Mouse (Mus musculus) splenic B cell, adult 2 months (primary cell): ENCODE measurements at regions not wholly inside any gene's neighbourhood (a gene's known extent, or its start where the extent isn't known, plus 50 kb on each side); places are given as distances from the start of the nearest gene placed in this dataset.
A peak's percentile ranks its signal among the peaks of the same experiment; 100 is the strongest.

ENCODE experiments used
- DNase-seq: peaks from one replicate; pipeline ENCODE4 v3.0.0-alpha.2; 2011; ENCODE audit warnings: low read depth, low spot score
- H3K27me3 ChIP-seq: 2 replicates; pipeline ENCODE4 v1.6.1; 2012; ENCODE audit warnings: mild to moderate bottlenecking, low read length, moderate library complexity, mixed read lengths; ENCODE audit not compliant: control insufficient read depth, poor library complexity, insufficient read depth, severe bottlenecking
- H3K36me3 ChIP-seq: 2 replicates; pipeline ENCODE4 v1.6.1; 2012; ENCODE audit warnings: mild to moderate bottlenecking, low read length, moderate library complexity, mixed read lengths; ENCODE audit not compliant: control insufficient read depth, poor library complexity, insufficient read depth, severe bottlenecking

DNA sequence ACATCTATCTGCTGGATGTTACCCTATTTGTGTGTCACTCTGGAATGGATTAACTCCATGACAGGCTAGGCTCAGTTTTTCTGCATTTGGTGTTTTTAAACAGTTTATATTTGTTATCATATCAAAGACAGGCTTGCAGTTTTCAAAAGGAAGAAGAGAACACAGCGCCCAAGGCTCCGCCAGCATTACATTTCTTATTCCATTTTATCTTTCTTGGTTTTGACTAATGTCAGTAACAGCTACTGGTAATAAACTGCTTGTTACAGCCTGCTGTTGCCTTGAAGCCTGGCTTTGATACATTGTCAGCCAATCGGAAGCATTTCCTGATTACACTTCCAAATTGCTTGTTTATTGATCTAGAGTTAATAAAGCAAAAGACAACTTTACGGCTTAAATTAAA is 219.4 kb upstream of the Mdfic start:
- H3K27me3 ChIP-seq: no peaks in the 10 kb centered on the region
- no peak for DNase-seq
- H3K36me3 ChIP-seq: no peaks in the 10 kb centered on the region

DNA sequence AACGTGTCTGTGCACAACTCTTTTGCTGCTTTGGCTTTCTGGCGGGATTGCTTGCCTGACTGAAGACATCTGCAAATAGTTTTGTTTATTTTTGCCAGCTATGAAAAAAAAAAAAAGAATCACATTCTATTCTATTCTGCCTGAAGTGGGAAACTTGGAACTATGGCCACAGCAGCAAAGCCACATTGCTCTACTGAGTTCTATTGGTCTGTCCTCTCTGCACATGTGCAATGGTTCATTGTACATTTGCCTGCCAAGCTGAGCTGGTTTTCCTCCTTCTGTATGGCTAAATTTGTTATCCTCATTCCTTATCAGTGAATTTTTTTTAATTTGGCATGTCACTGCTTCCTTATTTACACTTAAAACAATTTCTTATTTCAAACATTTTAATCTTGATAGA is 211.1 kb upstream of the Mdfic start:
- no peak for DNase-seq
- H3K27me3 ChIP-seq: no peaks in the 10 kb centered on the region
- no peaks in the 10 kb centered on the region for H3K36me3 ChIP-seq

DNA sequence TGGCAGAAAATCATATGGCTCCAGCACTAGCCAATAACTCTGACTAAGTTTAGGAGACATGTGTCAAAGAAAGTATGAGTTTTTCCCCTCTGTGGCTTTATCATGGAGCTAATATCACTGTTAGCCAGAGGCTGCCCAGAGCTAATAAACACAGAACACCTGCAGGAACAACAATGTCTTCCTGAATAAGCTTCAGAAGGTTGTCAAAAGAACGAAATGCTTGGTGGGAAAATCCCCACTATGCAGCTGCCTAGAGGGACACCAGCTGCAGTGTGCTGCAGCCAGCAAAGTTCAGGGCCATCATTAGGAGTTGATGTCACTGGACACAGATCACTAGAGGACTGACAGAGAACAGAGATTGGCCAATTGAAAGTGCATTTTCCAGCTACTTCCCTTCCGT is 183.2 kb upstream of the Mdfic start:
- Histone ChIP-seq H3K27me3 (no peaks in the 10 kb centered on the region), H3K36me3 (no peaks in the 10 kb centered on the region)
- DNase-seq: no peak

DNA sequence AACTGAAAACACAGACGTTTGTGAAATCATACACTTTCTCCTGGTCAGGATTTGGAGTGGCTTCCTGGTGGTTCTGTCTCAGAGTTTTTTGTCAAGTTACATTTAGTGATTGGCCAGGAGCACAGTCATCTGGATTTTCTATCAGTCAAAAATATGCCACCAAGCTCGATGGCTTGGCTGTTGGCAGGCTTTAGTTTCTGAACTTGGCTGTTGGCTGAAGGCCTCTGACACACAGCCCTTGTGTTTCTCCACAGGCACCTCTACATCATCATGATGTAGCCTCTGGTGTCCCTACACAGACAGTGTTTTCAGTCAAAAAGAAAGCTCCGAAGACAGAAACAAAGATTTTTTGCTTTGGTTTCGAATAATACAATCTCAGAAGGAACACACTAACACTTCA is 178.5 kb upstream of the Mdfic start:
- DNase-seq: no peak
- no peaks in the 10 kb centered on the region for H3K27me3 ChIP-seq
- no peaks in the 10 kb centered on the region for H3K36me3 ChIP-seq

DNA sequence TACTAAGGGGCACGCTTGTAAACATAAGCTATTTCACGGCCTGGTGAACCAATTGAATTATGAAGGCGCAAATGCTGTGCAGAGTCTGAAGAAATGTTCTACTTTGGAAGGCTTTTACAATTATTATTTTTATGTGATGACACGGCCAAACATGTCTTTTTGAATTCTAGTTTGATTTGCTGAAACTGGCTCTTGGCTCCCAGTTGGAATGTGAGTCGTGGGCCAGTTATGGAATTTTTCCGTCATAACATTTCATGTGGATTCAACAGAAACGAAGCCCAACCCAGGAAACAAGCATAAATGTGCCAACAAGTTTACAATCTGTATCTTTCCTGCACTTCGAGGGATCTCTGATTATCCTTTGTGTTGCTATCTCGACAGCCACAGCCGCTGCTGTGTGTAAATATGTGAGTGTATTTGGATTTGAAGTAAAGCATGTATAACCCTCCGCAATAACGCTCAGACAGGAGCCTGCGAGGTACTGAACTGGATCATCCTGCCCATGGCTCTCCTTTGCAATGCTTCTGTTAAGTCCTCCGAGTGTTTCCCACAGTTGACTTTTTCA is 176.9 kb upstream of the Mdfic start:
- DNase-seq: no peak
- Histone ChIP-seq H3K27me3 (no peaks in the 10 kb centered on the region), H3K36me3 (no peaks in the 10 kb centered on the region)

DNA sequence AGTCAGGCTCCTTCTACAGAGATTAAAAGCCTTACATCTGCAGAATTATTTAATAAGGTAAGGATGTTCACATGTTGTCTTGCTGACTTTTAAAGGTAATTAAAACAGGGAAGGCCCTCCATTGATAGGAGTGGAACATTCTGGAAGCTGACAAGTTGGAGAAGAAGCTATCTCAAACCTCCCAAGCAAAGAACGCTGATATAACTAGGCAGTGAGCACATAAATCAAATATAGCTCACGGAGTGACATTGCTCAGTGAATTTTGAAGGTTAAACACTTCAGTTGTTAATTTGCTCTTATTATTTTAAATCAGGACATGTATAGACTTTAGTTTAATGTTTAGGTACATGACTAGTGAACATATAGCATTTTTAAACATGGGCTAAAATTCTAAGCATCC is 171.6 kb upstream of the Mdfic start:
- Histone ChIP-seq H3K36me3 (no peaks in the 10 kb centered on the region), H3K27me3 (no peaks in the 10 kb centered on the region)
- DNase-seq: no peak

DNA sequence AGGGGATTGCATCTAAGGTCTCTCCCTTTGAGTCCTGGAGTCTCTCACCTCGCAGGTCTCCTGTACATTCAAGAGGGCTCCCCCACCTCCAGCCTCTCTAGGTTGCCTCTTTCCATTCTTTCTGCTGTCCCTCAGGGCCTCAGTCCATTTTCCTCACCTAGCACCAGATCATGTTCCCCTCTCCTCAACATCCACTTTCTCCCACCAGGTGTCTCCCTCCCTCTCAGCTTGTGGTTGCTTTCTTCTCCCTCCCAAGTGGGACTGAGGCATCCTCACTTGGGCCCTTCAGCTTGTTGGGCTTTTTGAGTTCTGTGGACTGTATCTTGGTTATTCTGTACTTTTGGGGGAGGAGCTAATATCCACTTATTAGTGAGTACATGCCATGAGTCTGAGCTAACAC is 127.7 kb upstream of the Mdfic start:
- H3K27me3 ChIP-seq: no peaks in the 10 kb centered on the region
- no peaks in the 10 kb centered on the region for H3K36me3 ChIP-seq
- DNase-seq: peak; percentile 43

DNA sequence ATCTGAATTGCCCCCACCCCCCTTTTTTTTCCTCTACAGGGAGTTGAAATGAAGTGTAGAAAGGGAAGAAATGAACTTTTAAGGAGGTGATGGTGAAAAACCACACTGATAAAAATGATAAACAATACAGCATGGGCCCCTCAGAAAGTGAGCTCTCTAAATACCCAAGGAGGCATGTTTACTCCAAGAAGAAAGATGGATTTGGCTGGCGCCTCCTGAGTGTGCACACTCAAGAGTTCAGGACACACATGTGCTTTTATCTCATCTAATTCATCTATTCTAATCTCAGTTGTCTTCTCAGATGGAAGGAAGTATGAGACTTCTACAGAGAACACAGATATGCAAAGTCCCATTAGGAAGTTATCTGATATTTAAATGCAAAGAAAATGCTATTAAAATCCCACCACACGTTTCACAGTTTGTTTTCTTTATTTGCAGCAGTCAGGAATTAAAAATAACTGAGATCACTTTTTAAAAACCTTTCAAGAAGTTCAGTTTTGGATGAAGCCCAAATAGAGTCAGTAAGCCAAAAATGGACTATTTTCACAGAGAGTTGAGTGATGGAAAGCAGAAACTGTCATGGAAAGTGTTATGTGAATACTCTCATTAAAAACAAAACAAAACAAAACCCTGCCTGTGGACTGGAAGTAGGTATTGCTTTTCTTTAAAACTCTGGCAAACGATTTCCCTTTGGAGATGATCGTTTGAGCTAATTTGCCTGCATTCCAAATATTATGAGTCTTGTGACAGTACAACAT is 123.1 kb upstream of the Mdfic start:
- no peaks in the 10 kb centered on the region for H3K27me3 ChIP-seq
- H3K36me3 ChIP-seq: no peaks in the 10 kb centered on the region
- no peak for DNase-seq

DNA sequence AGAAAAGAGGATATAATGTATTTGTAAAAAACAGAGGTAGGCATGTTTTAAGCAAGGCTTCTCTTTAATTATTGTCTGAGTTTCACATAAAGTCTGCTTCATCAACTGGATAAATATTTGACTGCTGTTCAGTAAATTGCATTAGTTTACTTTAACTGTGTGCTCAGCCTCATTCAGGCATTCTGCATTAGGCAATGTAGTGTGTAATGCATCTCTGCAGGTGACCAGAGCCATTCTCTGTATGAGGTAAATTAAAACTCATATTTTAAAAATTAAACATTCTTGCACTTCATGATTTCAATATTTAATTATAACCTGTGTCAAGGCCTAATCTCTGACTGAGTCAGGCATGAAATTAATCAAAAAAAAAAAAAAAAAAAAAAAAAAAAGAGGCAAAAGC is 110.3 kb upstream of the Mdfic start:
- H3K36me3 ChIP-seq: no peaks in the 10 kb centered on the region
- no peaks in the 10 kb centered on the region for H3K27me3 ChIP-seq
- no peak for DNase-seq

DNA sequence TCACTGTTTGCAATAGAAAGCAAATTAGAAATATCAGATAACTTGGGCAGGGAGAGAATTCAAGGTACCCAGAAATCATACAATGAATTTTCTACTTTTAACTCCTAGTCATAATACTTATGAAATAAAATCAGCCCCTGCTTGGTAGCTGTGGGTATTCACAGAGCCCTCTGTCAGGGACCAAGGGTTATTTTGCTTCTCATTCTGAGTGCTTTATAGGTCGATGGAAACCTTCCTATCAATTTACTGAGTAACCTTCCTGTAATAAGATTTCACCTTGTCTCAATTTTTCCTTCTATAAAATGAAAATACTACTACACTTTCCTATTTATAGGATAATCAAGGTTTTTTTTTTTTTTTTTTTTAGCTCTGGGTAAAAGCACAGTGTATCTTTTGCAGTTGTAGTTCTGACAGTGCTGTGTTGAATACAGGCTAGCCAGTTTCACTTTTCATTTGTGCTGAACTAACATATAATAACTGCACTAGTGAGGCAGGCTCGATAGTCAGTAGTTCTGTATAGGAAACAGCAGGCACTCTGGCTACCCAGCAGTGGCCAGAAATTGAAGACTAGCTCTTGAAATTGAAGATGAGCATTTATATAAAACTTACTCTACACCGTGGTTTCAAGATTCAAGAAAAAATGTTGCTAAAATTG is 94.4 kb upstream of the Mdfic start:
- H3K27me3 ChIP-seq: no peaks in the 10 kb centered on the region
- DNase-seq: peak; percentile 40
- no peaks in the 10 kb centered on the region for H3K36me3 ChIP-seq

DNA sequence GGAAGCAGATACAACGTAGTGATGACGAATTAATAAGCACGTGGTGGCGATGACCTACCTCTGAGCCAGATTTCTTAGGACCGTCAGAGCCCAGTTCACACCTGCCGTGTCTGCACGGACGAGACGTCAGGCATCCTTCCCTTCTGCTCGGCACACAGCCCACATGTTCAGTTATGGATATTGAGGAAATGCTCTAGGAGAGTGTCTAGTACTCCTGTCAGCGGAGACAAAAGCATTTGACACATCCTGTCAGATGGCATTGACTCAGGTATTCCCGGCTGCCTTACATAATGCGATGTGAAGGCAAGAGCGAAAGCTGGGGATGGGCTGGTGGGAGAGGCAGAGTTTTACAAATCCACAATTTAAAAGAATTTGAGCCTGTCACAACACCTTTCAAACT is 81.9 kb upstream of the Mdfic start:
- DNase-seq: no peak
- Histone ChIP-seq H3K36me3 (no peaks in the 10 kb centered on the region), H3K27me3 (no peaks in the 10 kb centered on the region)

DNA sequence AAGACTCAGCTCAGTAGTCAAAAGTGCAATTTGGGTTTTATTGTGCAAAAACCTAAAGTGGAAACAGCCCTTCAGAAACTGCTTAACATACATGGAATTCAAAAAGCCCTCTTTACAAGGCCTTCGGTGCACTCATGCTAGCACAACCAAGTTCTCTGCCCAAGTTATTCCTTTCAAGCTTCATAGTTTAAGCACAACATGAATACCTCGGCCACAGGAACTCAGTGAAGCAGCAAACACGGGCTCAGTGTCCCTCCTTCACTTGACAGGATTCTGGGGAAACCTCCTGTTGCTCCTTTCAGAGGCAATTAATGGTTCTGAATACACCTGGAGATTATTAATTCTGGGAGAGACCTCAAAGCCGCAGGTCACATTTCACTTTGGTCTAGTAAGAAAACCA is 81.1 kb upstream of the Mdfic start:
- DNase-seq: no peak
- no peaks in the 10 kb centered on the region for H3K27me3 ChIP-seq

DNA sequence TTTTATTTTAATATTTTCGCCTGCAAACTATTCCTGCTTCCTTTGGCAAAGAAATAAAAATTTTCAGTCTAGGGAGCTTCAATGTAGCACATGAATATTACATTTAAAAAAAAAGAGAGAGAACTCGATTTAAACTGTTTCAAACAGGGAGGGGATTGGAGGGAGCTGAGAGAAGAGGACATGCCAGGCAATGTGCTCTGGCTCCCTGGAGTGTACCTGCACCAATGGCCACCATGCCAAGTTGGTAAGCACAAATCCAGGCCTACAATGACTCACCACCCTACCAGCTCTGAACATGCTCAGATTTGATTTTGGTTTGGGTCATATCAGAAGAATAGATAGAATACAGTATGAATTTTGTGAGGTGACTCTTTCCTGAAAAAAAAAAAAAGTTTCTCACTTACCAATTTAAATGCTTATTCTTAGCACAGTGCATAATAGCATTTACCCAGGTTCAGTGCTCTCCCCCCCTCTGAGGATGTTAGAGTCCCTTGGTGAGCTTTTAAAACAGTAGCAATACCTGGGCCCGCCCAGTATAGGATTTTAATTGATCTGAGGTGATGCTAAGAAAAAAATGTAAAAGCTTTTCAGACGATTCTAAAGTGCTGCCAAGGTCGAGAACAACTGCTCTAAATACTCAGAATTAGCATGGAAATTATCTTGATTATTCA is 80.5 kb upstream of the Mdfic start:
- DNase-seq: no peak
- H3K36me3 ChIP-seq: no peaks in the 10 kb centered on the region
- H3K27me3 ChIP-seq: no peaks in the 10 kb centered on the region

More for the DNA sequence above, 81.1 kb upstream of the Mdfic start:
- H3K36me3 ChIP-seq: no peaks in the 10 kb centered on the region

DNA sequence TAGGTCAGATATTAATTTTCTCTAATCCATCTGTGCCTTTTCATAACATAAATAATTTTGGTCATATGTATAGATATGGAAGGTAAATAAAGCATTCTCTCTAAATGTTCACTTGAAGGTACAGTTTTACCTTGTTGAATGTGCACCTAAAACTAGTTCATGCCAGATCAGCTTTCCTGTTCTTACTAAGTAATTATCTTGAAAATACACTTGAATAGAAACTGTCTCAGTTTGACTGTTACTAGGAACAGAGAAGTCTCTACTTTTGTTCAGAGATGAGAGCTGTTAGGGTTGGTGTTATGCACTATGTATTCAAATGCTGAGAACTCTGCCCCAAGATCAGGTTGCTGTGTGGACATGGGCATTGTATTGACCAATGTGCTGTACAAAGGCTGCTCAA is 76.2 kb upstream of the Mdfic start:
- Histone ChIP-seq H3K36me3 (no peaks in the 10 kb centered on the region), H3K27me3 (no peaks in the 10 kb centered on the region; the same call in 1 of the 2 replicates)
- no peak for DNase-seq

DNA sequence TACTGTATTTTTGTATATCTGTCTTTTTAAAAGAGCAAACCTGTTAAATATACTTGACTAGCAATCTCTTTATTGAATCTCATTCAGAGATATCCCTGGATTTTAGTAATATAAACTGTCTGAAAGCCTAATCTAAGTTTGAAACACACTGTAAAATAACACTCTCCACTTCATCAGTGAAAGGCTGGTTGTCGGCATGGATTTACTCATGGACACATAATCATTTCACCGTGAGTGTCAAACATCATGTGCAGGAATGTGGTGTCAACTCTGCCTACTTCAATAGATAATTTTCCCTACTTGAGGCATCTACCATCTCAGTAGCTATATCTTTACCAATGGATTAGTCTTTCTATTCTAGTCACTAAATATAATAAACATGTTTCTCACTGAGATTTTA is 73.0 kb upstream of the Mdfic start:
- no peak for DNase-seq
- H3K27me3 ChIP-seq: no peaks in the 10 kb centered on the region; the same call in 1 of the 2 replicates
- no peaks in the 10 kb centered on the region for H3K36me3 ChIP-seq
